Mouse (Mus musculus): ENCODE data around the gene Prmt3. TPM values are rescaled to one million over a fixed set of nuclear protein-coding genes. Genes with fewer than 3 reads are reported as not detected.

Gene Prmt3
- polyA plus RNA-seq, 1 experiment from 2014 or later: 53.8 TPM

GRCm38 (mm10) chr7:49764011-49764716 is 14.0 kb upstream of the Prmt3 start:
- no peaks in the 10 kb centered on the region for H3K27me3 ChIP-seq (replicated peaks)
- no peaks in the 10 kb centered on the region for H3K9me3 ChIP-seq (replicated peaks)
- ATAC-seq (ENCODE audit: insufficient number of reproducible peaks, low FRiP score): peak; percentile 72
- peaks cover 18% of the 10 kb centered on the region for H3K4me1 ChIP-seq (replicated peaks)
- WGBS: 66% methylated on average over 10 of the region's 10 CpGs
- H3K36me3 ChIP-seq: no peaks in the 10 kb centered on the region
- peak overlapping the region; percentile 39; the same call in 1 of the 2 replicates for H3K27ac ChIP-seq (ENCODE audit: poor library complexity, severe bottlenecking)
- H3K4me2 ChIP-seq: no peak overlapping the region; the same call in 1 of the 2 replicates
- no peak overlapping the region for H3K4me3 ChIP-seq
- H3K9ac ChIP-seq: no peak overlapping the region

- WGBS: 53% methylated on average over 7 of the region's 7 CpGs
- no peak for ATAC-seq (ENCODE audit: insufficient number of reproducible peaks, low FRiP score)
Measured at GRCm38 (mm10) chr7:49766166-49766565, 12.0 kb upstream of the Prmt3 start.

GRCm38 (mm10) chr7:49768509-49768908 is 9.6 kb upstream of the Prmt3 start:
- no peak for ATAC-seq (ENCODE audit: insufficient number of reproducible peaks, low FRiP score)
- Histone ChIP-seq H3K9ac (no peak overlapping the region), H3K4me2 (no peak overlapping the region), H3K27me3 (replicated peaks) (no peaks in the 10 kb centered on the region), H3K9me3 (replicated peaks) (no peaks in the 10 kb centered on the region), H3K36me3 (no peaks in the 10 kb centered on the region), H3K27ac (ENCODE audit: poor library complexity, severe bottlenecking) (no peak overlapping the region), H3K4me3 (no peak overlapping the region), H3K4me1 (replicated peaks) (peaks cover 18% of the 10 kb centered on the region)
- WGBS: 51% methylated on average over 9 of the region's 9 CpGs

More at GRCm38 (mm10) chr7:49766166-49766565, 12.0 kb upstream of the Prmt3 start:
- Histone ChIP-seq H3K9ac (no peak overlapping the region), H3K9me3 (replicated peaks) (no peaks in the 10 kb centered on the region), H3K27me3 (replicated peaks) (no peaks in the 10 kb centered on the region), H3K27ac (ENCODE audit: poor library complexity, severe bottlenecking) (0 out of 2 replicates have a peak overlapping the region, but pooled peaks have one; percentile 11), H3K36me3 (no peaks in the 10 kb centered on the region), H3K4me2 (no peak overlapping the region), H3K4me1 (replicated peaks) (peaks cover 18% of the 10 kb centered on the region), H3K4me3 (no peak overlapping the region)

DNA sequence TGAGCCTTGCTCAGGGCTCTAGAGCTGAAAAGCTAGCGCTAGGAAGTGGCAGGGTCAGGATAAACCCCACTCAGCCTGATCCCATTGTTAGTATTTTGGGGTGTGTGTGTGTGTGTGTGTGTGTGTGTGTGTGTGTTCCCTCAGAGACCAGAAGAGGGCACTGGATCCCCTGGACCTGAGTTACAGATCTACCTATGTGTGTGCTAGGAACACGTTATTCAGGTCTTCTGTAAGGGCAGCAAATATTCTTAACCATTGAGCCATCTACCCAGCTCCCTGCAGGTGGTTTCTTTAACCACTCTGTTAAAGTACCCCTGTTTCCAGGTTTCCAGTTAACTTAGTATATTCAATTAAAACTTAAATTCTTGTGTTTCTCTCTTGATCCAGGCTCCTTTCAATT is 3.8 kb upstream of the Prmt3 start:
- H3K4me1 ChIP-seq (replicated peaks): peaks cover 8% of the 10 kb centered on the region
- H3K4me2 ChIP-seq: no peak overlapping the region
- no peak overlapping the region for H3K4me3 ChIP-seq
- no peaks in the 10 kb centered on the region for H3K36me3 ChIP-seq
- no peak overlapping the region for H3K9ac ChIP-seq
- H3K27me3 ChIP-seq (replicated peaks): no peaks in the 10 kb centered on the region
- H3K27ac ChIP-seq (ENCODE audit: poor library complexity, severe bottlenecking): no peak overlapping the region
- H3K9me3 ChIP-seq (replicated peaks): no peaks in the 10 kb centered on the region
- ATAC-seq (ENCODE audit: insufficient number of reproducible peaks, low FRiP score): no peak
- WGBS: 88% methylated on average over 2 of the region's 2 CpGs

DNA sequence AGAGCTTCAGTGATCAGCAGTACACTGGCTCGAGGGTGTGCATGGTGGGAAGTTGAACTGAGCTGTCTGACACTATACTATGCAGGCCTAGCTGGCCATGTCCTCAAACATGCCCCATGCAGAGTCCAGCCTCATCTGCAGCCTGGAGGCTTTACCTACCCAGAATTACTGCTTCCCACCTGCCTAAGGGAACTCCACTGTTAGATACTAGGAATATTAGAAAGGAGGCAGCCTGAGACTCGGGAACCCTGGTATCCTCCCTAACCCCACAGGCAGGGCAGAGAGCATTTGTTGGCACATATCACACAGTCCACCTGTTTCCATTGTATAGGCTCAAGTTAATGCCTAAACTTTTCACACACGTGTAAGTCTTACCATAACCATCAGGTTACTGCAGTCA is 561 bp upstream of the Prmt3 start:
- Histone ChIP-seq H3K27me3 (replicated peaks) (no peaks in the 10 kb centered on the region), H3K4me2 (0 out of 2 replicates have a peak overlapping the region, but pooled peaks have one; percentile 17), H3K27ac (ENCODE audit: poor library complexity, severe bottlenecking) (no peak overlapping the region), H3K4me1 (replicated peaks) (peaks cover 19% of the 10 kb centered on the region), H3K9ac (no peak overlapping the region), H3K36me3 (peaks cover 15% of the 10 kb centered on the region), H3K9me3 (replicated peaks) (no peaks in the 10 kb centered on the region), H3K4me3 (no peak overlapping the region)
- 45% methylated on average over 3 of the region's 3 CpGs for WGBS
- ATAC-seq (ENCODE audit: insufficient number of reproducible peaks, low FRiP score): 0 out of 2 replicates have a peak, but pooled peaks have one; percentile 5

- Histone ChIP-seq H3K36me3 (peaks cover 22% of the 10 kb centered on the region), H3K4me1 (replicated peaks) (peaks cover 19% of the 10 kb centered on the region), H3K4me3 (peak overlapping the region; percentile 86), H3K9me3 (replicated peaks) (no peaks in the 10 kb centered on the region), H3K27ac (ENCODE audit: poor library complexity, severe bottlenecking) (no peak overlapping the region; the same call in 1 of the 2 replicates), H3K4me2 (peak overlapping the region; percentile 80), H3K9ac (peak overlapping the region; percentile 85), H3K27me3 (replicated peaks) (no peaks in the 10 kb centered on the region)
- WGBS: 80% methylated on average over 12 of the region's 12 CpGs
- no peak for ATAC-seq (ENCODE audit: insufficient number of reproducible peaks, low FRiP score)
Measured at GRCm38 (mm10) chr7:49778904-49779615, 914 bp downstream of the Prmt3 start.

- H3K27ac ChIP-seq (ENCODE audit: poor library complexity, severe bottlenecking): no peak overlapping the region
- H3K27me3 ChIP-seq (replicated peaks): no peaks in the 10 kb centered on the region
- peaks cover 50% of the 10 kb centered on the region for H3K36me3 ChIP-seq
- no peak overlapping the region for H3K4me2 ChIP-seq
- H3K4me3 ChIP-seq: no peak overlapping the region
- H3K9ac ChIP-seq: no peak overlapping the region
- peaks cover 19% of the 10 kb centered on the region for H3K4me1 ChIP-seq (replicated peaks)
- no peak for ATAC-seq (ENCODE audit: insufficient number of reproducible peaks, low FRiP score)
- WGBS: 96% methylated on average over 2 of the region's 2 CpGs
- no peaks in the 10 kb centered on the region for H3K9me3 ChIP-seq (replicated peaks)
Measured at GRCm38 (mm10) chr7:49783017-49783416, 4.9 kb downstream of the Prmt3 start.

- Histone ChIP-seq H3K4me1 (replicated peaks) (peaks cover 4% of the 10 kb centered on the region; the same call in 1 of the 2 replicates), H3K9me3 (replicated peaks) (no peaks in the 10 kb centered on the region), H3K9ac (no peak overlapping the region), H3K27me3 (replicated peaks) (no peaks in the 10 kb centered on the region), H3K27ac (ENCODE audit: poor library complexity, severe bottlenecking) (no peak overlapping the region), H3K4me3 (no peak overlapping the region), H3K4me2 (no peak overlapping the region), H3K36me3 (peaks cover 66% of the 10 kb centered on the region)
- 93% methylated on average over 7 of the region's 7 CpGs for WGBS
- ATAC-seq (ENCODE audit: insufficient number of reproducible peaks, low FRiP score): no peak
Measured at GRCm38 (mm10) chr7:49785141-49785540, 7.0 kb downstream of the Prmt3 start.

GRCm38 (mm10) chr7:49786618-49787382 is 8.7 kb downstream of the Prmt3 start:
- Histone ChIP-seq H3K36me3 (peaks cover 67% of the 10 kb centered on the region), H3K9ac (no peak overlapping the region), H3K27me3 (replicated peaks) (no peaks in the 10 kb centered on the region), H3K9me3 (replicated peaks) (no peaks in the 10 kb centered on the region), H3K4me3 (no peak overlapping the region), H3K4me2 (no peak overlapping the region), H3K4me1 (replicated peaks) (no peaks in the 10 kb centered on the region), H3K27ac (ENCODE audit: poor library complexity, severe bottlenecking) (no peak overlapping the region)
- ATAC-seq (ENCODE audit: insufficient number of reproducible peaks, low FRiP score): no peak
- 69% methylated on average over 12 of the region's 12 CpGs for WGBS

- no peaks in the 10 kb centered on the region for H3K27me3 ChIP-seq (replicated peaks)
- H3K4me3 ChIP-seq: no peak overlapping the region
- no peaks in the 10 kb centered on the region for H3K9me3 ChIP-seq (replicated peaks)
- no peak overlapping the region for H3K9ac ChIP-seq
- no peak for ATAC-seq (ENCODE audit: insufficient number of reproducible peaks, low FRiP score)
- H3K4me2 ChIP-seq: no peak overlapping the region
- H3K36me3 ChIP-seq: peaks cover 65% of the 10 kb centered on the region
- WGBS: 97% methylated on average over 3 of the region's 3 CpGs
- H3K27ac ChIP-seq (ENCODE audit: poor library complexity, severe bottlenecking): no peak overlapping the region
- H3K4me1 ChIP-seq (replicated peaks): no peaks in the 10 kb centered on the region
Measured at GRCm38 (mm10) chr7:49787383-49787645, 9.2 kb downstream of the Prmt3 start.

DNA sequence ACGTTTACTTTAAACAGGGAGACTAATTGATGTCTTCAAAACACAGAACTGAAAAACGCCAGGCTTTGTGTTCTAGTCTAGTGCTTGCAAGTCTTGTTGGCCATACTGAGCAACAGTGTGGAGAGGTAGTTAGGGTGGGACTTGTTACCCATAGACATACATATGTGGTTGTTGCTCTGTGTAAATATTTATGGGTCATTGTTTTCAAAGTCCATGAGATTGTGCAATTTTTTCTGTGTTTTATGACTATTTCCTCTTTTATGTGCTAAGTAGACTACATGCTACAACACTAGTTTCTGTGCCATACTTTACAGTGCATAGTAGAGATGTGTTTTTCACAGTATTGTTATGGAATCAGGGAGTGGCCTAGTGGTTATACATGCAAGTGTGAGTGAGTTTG is 16.2 kb downstream of the Prmt3 start:
- H3K27ac ChIP-seq (ENCODE audit: poor library complexity, severe bottlenecking): no peak overlapping the region
- no peak overlapping the region for H3K4me2 ChIP-seq
- no peak overlapping the region for H3K9ac ChIP-seq
- no peaks in the 10 kb centered on the region for H3K27me3 ChIP-seq (replicated peaks)
- 85% methylated on average over 2 of the region's 2 CpGs for WGBS
- no peak for ATAC-seq (ENCODE audit: insufficient number of reproducible peaks, low FRiP score)
- H3K36me3 ChIP-seq: peaks cover 64% of the 10 kb centered on the region
- no peaks in the 10 kb centered on the region for H3K9me3 ChIP-seq (replicated peaks)
- H3K4me3 ChIP-seq: no peak overlapping the region
- H3K4me1 ChIP-seq (replicated peaks): no peaks in the 10 kb centered on the region

Measured in heart, embryonic 12.5 days (tissue).